Mouse (Mus musculus) erythroblast, embryonic 14.5 days (primary cell): Measurements from ENCODE around the gene Qrfpr.

Experiments
- GATA1 ChIP-seq: IDR thresholded peaks from 2 replicates; pipeline ENCODE4 v1.6.1; 2012; ENCODE audit warnings: low read length, inconsistent platforms, mixed read lengths
- TAL1 ChIP-seq: IDR thresholded peaks from 3 replicates; pipeline ENCODE4 v1.6.1; 2012; ENCODE audit warnings: low read length, inconsistent platforms, mixed read lengths

DNA sequence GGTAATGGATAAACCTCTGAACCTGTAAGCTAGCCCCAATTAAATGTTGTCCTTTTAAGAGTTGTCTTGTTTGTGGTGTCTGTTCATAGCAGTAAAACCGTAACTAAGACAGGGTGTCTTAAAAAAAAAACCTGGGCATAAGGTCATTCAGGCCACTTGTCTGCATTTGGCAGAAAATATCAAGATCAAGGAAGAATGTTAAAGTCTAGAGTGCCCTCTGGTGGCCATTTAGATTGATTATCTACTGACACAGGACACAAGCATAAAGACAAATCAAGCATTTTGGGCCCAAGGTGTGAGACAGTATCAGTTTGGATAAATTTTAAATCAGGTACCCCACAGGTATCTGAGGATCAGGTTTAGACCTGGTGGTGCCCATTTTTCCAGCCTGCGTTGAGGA, 84.6 kb downstream of the Qrfpr start:
- TF ChIP-seq GATA1 = no peak
- TF ChIP-seq TAL1 = no peak
